Mouse (Mus musculus): ENCODE results near the gene Ralgps1.

- no peak for TF ChIP-seq CTCF (IDR thresholded peaks at IDR 0.05; ENCODE audit: borderline replicate concordance, extremely low read depth, insufficient read depth, insufficient read length)
- no peak for TF ChIP-seq POLR2A (IDR thresholded peaks at IDR 0.05; ENCODE audit: borderline replicate concordance, extremely low read depth, insufficient read depth, insufficient read length, poor library complexity, severe bottlenecking)
Observed at GRCm38 (mm10) chr2:33228077-33228476, 143.2 kb downstream of the Ralgps1 start.
